Comparison of ENCODE assay signal across 24 mouse cellular contexts in the genomic region with DNA sequence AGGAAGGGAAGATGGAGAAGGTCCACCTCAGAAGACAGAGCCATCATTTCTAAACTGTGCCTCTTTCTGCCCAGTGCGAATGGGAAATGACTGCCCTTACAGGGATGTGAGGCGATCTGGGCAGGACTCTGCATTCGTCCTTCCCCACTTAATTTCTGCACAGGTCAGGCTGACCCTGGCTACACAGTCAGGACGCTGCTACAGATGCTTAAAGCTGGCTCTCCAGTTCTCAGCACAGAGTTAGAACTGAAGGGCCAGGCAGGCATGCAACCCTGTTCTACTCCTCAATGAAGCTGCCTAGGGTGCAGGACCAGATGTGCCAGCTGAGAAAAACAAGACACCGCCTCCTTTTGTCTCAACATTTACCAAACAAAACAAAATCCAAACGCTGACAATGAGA.
"Had no signal": no experiment of that assay in that cellular context is flagged by ENCODE, and none has a peak within 500 bp of the region (broad histone marks: within the 10 kb centered on the region; RNA-seq: fewer than 3 reads in every experiment).

No protein-coding gene starts in this region.

- DNase-seq: gastrocnemius, postnatal 14 days; heart, adult 2 months; heart, postnatal 4 days; kidney, adult 18-20 months; kidney, adult 8-10 months; kidney, postnatal 10 days; kidney, postnatal 25 days; kidney, postnatal 4 days; liver had no signal

- H3K4me3 ChIP-seq: heart, adult 2 months; heart, embryonic 13.5 days; heart, embryonic 15.5 days; hindbrain, embryonic 10.5 days; hindbrain, embryonic 12.5 days; intestine, embryonic 15.5 days; layer of hippocampus, adult 2 months; left cerebral cortex, adult 2 months; limb, embryonic 10.5 days; limb, embryonic 12.5 days had no signal

- H3K4me2 ChIP-seq: heart, embryonic 11.5 days; heart, embryonic 13.5 days; heart, embryonic 15.5 days; hindbrain, embryonic 12.5 days; hindbrain, embryonic 14.5 days; intestine, embryonic 15.5 days; limb, embryonic 12.5 days; liver, embryonic 11.5 days had no signal

- H3K9ac ChIP-seq: heart, embryonic 13.5 days; heart, embryonic 15.5 days; hindbrain, embryonic 12.5 days; hindbrain, embryonic 14.5 days; intestine, embryonic 15.5 days; limb, embryonic 12.5 days had no signal

- H3K27ac ChIP-seq: heart, adult 2 months; heart, embryonic 13.5 days; heart, embryonic 15.5 days; hindbrain, embryonic 10.5 days; hindbrain, embryonic 12.5 days; hindbrain, embryonic 14.5 days; intestine, embryonic 15.5 days; layer of hippocampus, adult 2 months; left cerebral cortex, adult 2 months; limb, embryonic 10.5 days; limb, embryonic 12.5 days had no signal

- H3K36me3 ChIP-seq: heart, embryonic 13.5 days; heart, embryonic 15.5 days; hindbrain, embryonic 10.5 days; hindbrain, embryonic 12.5 days; intestine, embryonic 15.5 days; limb, embryonic 10.5 days; limb, embryonic 12.5 days had no signal

- ATAC-seq: hindbrain, embryonic 16.5 days; inflammation-experienced regulatory T-cells, adult 6 months; intestine, embryonic 15.5 days; intestine, postnatal 0 days had no signal

- H3K4me1 ChIP-seq: hindbrain, embryonic 12.5 days; limb, embryonic 10.5 days had no signal

- H3K9me3 ChIP-seq: heart, embryonic 13.5 days; heart, embryonic 15.5 days; hindbrain, embryonic 10.5 days; hindbrain, embryonic 12.5 days; intestine, embryonic 15.5 days; limb, embryonic 10.5 days; limb, embryonic 12.5 days had no signal

- H3K27me3 ChIP-seq: heart, embryonic 13.5 days; heart, embryonic 15.5 days; hindbrain, embryonic 12.5 days; intestine, embryonic 15.5 days; limb, embryonic 12.5 days had no signal
